Mouse (Mus musculus) cerebellum, adult 2 months (tissue): Measurements from ENCODE around the gene Mterf1b.

Experiments used
- CTCF ChIP-seq: fragments of 200-500 bp; IDR thresholded peaks from 2 replicates; pipeline ENCODE4 v1.5.1; 2011; ENCODE audit warnings: low read depth, mild to moderate bottlenecking, control low read depth, low read length, moderate library complexity, borderline replicate concordance; ENCODE audit not compliant: insufficient read depth
- POLR2A ChIP-seq: fragments of 200-500 bp; IDR thresholded peaks from 2 replicates; pipeline ENCODE4 v1.6.1; 2011; ENCODE audit warnings: low read length, control low read depth, borderline replicate concordance; ENCODE audit not compliant: insufficient read depth

DNA sequence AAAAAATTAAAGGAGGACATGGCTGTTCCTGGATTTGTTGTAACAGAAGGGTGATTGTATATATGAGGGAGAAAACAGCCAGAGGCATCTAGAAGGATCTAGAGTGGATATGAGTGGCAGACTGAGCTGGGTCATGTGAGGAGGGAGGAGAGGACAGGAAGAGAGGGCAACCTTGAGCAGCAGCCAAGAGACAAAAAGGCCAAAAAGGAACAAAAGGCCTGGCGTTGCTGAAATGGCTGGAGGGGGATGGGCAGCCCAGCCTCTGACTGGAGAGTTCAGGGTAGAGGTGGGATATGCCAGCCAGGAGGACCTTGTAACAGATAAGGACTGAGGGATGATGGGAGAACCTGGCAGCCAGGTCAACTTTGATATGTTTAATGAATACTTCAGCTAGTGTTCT lies 2.9 kb downstream of the Mterf1b start:
- TF ChIP-seq POLR2A (no peak), CTCF (no peak)
